ENCODE assay signal across 10 mouse cellular contexts in genomic region chr11:98731134-98731533, GRCm38 (mm10). TPM values are rescaled to one million over a fixed set of nuclear protein-coding genes. Genes with fewer than 3 reads are reported as not detected.
DNase-seq lines count a peak whose midpoint lies in the region; ATAC-seq lines count a peak whose summit lies in the region.
"Had no signal": no experiment of that assay in that cellular context is flagged by ENCODE, and none has a peak within 500 bp of the region (broad histone marks: within the 10 kb centered on the region; RNA-seq: fewer than 3 reads in every experiment).

No protein-coding gene starts in this region.

- H3K27ac ChIP-seq in forebrain, embryonic 15.5 days (replicated peaks) = peak overlapping the region; percentile 87
- H3K27ac ChIP-seq in forebrain, embryonic 12.5 days = no peak overlapping the region
- H3K27ac ChIP-seq: kidney, postnatal 0 days had no signal

- H3K4me2 ChIP-seq in forebrain, embryonic 15.5 days (replicated peaks) = no peak overlapping the region
- H3K4me2 ChIP-seq in forebrain, embryonic 12.5 days = no peak overlapping the region

- H3K9me3 ChIP-seq in forebrain, embryonic 15.5 days = no peaks in the 10 kb centered on the region
- H3K9me3 ChIP-seq in forebrain, embryonic 12.5 days = 0 out of 2 replicates have a peak, but pooled peaks cover 5% of the 10 kb centered on the region

- ATAC-seq in forebrain, embryonic 15.5 days (replicated peaks) = no peak; the same call in 1 of the 2 replicates
- no peak for ATAC-seq in forebrain, embryonic 12.5 days (ENCODE audit: low FRiP score)

- H3K4me1 ChIP-seq in forebrain, embryonic 15.5 days = peaks cover 32% of the 10 kb centered on the region
- H3K4me1 ChIP-seq in forebrain, embryonic 12.5 days = peaks cover 13% of the 10 kb centered on the region

- 0 out of 2 replicates have a peak, but pooled peaks cover 5% of the 10 kb centered on the region for H3K36me3 ChIP-seq in forebrain, embryonic 15.5 days
- peaks cover 16% of the 10 kb centered on the region for H3K36me3 ChIP-seq in forebrain, embryonic 12.5 days (replicated peaks)

- no peak overlapping the region for H3K9ac ChIP-seq in forebrain, embryonic 15.5 days (replicated peaks)
- no peak overlapping the region for H3K9ac ChIP-seq in forebrain, embryonic 12.5 days

- 49% methylated on average over 5 of the region's 5 CpGs for WGBS in forebrain, embryonic 15.5 days
- WGBS in forebrain, embryonic 12.5 days = 75% methylated on average over 5 of the region's 5 CpGs

- no peaks in the 10 kb centered on the region for H3K27me3 ChIP-seq in forebrain, embryonic 15.5 days
- H3K27me3 ChIP-seq in forebrain, embryonic 12.5 days = no peaks in the 10 kb centered on the region

- DNase-seq in right cerebral cortex, adult 18-20 months = peak; percentile 89
- DNase-seq in right cerebral cortex, postnatal 4 days = no peak
- peak; percentile 75 to 84 for DNase-seq in left cerebral cortex, adult 18-20 months (ENCODE audit: low spot score in 2 of 2)
- no peak for DNase-seq in thymus, postnatal 36 days
- DNase-seq in urinary bladder, postnatal 36 days (ENCODE audit: low spot score in 2 of 2) = no peak
- DNase-seq in kidney, adult 8-10 months = no peak

- H3K4me3 ChIP-seq in forebrain, embryonic 15.5 days = no peak overlapping the region
- H3K4me3 ChIP-seq in forebrain, embryonic 12.5 days (replicated peaks) = no peak overlapping the region

RNA-seq across cellular contexts. Expression of gene Med24, which starts 1.9 kb away (rescaled TPM):
- 85.1 and 93.6 TPM in 2 replicates for polyA plus RNA-seq in forebrain, embryonic 15.5 days (2015; fragmentation: Nextera tagmentation; extraction: Ambion mirVana)
- 88.1 and 95.0 TPM in 2 replicates for polyA plus RNA-seq in forebrain, embryonic 12.5 days (2016; fragmentation: Nextera tagmentation; extraction: Ambion mirVana)
- 100 to 1,000 TPM; 108 to 127 TPM for total RNA-seq in left cerebral cortex, adult 18-20 months (2021)

RNA-seq across cellular contexts. Expression of gene Thra, which starts 9.3 kb away (rescaled TPM):
- polyA plus RNA-seq in forebrain, embryonic 15.5 days (2015; fragmentation: Nextera tagmentation; extraction: Ambion mirVana) = 164 and 166 TPM in 2 replicates
- 53.4 and 59.8 TPM in 2 replicates for polyA plus RNA-seq in forebrain, embryonic 12.5 days (2016; fragmentation: Nextera tagmentation; extraction: Ambion mirVana)
- 100 to 1,000 TPM; 708 to 832 TPM for total RNA-seq in left cerebral cortex, adult 18-20 months (2021)

RNA-seq across cellular contexts. Expression of gene Csf3, which starts 30.1 kb away (rescaled TPM):
- polyA plus RNA-seq in forebrain, embryonic 15.5 days (2015; fragmentation: Nextera tagmentation; extraction: Ambion mirVana) = not detected in 2 replicates
- polyA plus RNA-seq in forebrain, embryonic 12.5 days (2016; fragmentation: Nextera tagmentation; extraction: Ambion mirVana) = 0.14 TPM in 1 of 2 replicates, not detected in the other
- not detected for total RNA-seq in left cerebral cortex, adult 18-20 months (2021)
- total RNA-seq: common myeloid progenitor, adult 5-6 weeks had no signal

RNA-seq across cellular contexts. Expression of gene Nr1d1, which starts 44.0 kb away (rescaled TPM):
- polyA plus RNA-seq in forebrain, embryonic 15.5 days (2015; fragmentation: Nextera tagmentation; extraction: Ambion mirVana) = 3.6 TPM in 2 replicates
- 2.1 and 2.2 TPM in 2 replicates for polyA plus RNA-seq in forebrain, embryonic 12.5 days (2016; fragmentation: Nextera tagmentation; extraction: Ambion mirVana)
- 100 to 1,000 TPM in 1 of 2 experiments, 10 to 100 TPM in 1; 87.2 to 122 TPM for total RNA-seq in left cerebral cortex, adult 18-20 months (2021)

RNA-seq across cellular contexts. Expression of gene Psmd3, which starts 48.8 kb away (rescaled TPM):
- 209 and 213 TPM in 2 replicates for polyA plus RNA-seq in forebrain, embryonic 15.5 days (2015; fragmentation: Nextera tagmentation; extraction: Ambion mirVana)
- polyA plus RNA-seq in forebrain, embryonic 12.5 days (2016; fragmentation: Nextera tagmentation; extraction: Ambion mirVana) = 234 and 239 TPM in 2 replicates
- total RNA-seq in left cerebral cortex, adult 18-20 months (2021) = 100 to 1,000 TPM; 135 to 138 TPM

Comparison
In these comparisons a context has a peak if more than half of its experiments do, and no peak if none do; other contexts are left out.
1. DNase-seq: peak in right cerebral cortex, adult 18-20 months (single experiment) and left cerebral cortex, adult 18-20 months (2 of 2); none in right cerebral cortex, postnatal 4 days (single experiment), thymus, postnatal 36 days (0 of 2), urinary bladder, postnatal 36 days (0 of 2) and kidney, adult 8-10 months (0 of 2).